Mouse (Mus musculus) cerebellum, postnatal 4 days (tissue): Measurements from ENCODE around the gene Vps72.

Experiments used
- DNase-seq, 2 experiments: peaks; one replicate each; pipeline ENCODE4 v3.0.0; 2022; ENCODE audit warnings: low spot score in 2 of 2, mixed read lengths in 1 of 2

Vps72 gene

GRCm38 (mm10) chr3:95164840-95165239 lies 54.0 kb downstream of the Vps72 start:
- no peak for DNase-seq

GRCm38 (mm10) chr3:95169996-95170395 lies 59.2 kb downstream of the Vps72 start:
- no peak for DNase-seq

GRCm38 (mm10) chr3:95171105-95171504 lies 60.3 kb downstream of the Vps72 start:
- DNase-seq: no peak
